Mouse (Mus musculus) liver, embryonic 14.5 days (tissue): ENCODE results near the gene Enox1. TPM values are rescaled to one million over a fixed set of nuclear protein-coding genes. Genes with fewer than 3 reads are reported as not detected.
A peak's percentile ranks its signal among the peaks of the same experiment; 100 is the strongest.

ENCODE experiments used
- ATAC-seq: fragments of 200-750 bp; cut with Nextera tagmentation; 2 replicates; pipeline ENCODE4 v1.8.0; 2017; ENCODE audit warnings: moderate number of reproducible peaks, mild to moderate bottlenecking, moderate library complexity; ENCODE audit not compliant: insufficient read depth
- DNase-seq, 3 experiments: peaks; one replicate each; pipeline ENCODE4 v3.0.0-alpha.2; 2012 to 2013; ENCODE audit warnings: low read depth in 3 of 3, low spot score in 3 of 3
- H3K27ac ChIP-seq: fragments of 300-500 bp; sonication (generic); 2 replicates; pipeline ENCODE4 v1.5.1; 2014; ENCODE audit warnings: moderate library complexity, mild to moderate bottlenecking, control low read depth, inconsistent platforms
- H3K27me3 ChIP-seq: fragments of 300-500 bp; sonication (generic); 2 replicates; pipeline ENCODE4 v1.6.1; 2014; ENCODE audit warnings: mild to moderate bottlenecking, low read length, moderate library complexity; ENCODE audit not compliant: control insufficient read depth, insufficient read depth
- H3K36me3 ChIP-seq: fragments of 300-500 bp; sonication (generic); replicated peaks from 2 replicates; pipeline ENCODE4 v1.6.1; 2014; ENCODE audit warnings: low read depth; ENCODE audit not compliant: control insufficient read depth, insufficient read depth
- H3K4me1 ChIP-seq, 2 experiments: fragments of 200-500 bp in 1 of 2; fragments of 300-500 bp in 1 of 2; sonication (generic) in 1 of 2; replicated peaks; 2 replicates each; pipeline ENCODE4 v1.6.1; 2012 to 2014; ENCODE audit warnings: antibody characterized with exemption in 1 of 2, inconsistent platforms in 1 of 2, low read length in 1 of 2; ENCODE audit not compliant: control insufficient read depth in 2 of 2, insufficient read depth in 2 of 2
- H3K4me2 ChIP-seq: fragments of 300-500 bp; sonication (generic); 2 replicates; pipeline ENCODE4 v1.6.1; 2014; ENCODE audit warnings: low read depth, mild to moderate bottlenecking, control low read depth, moderate library complexity
- H3K4me3 ChIP-seq, 2 experiments: fragments of 200-500 bp in 1 of 2; fragments of 300-500 bp in 1 of 2; sonication (generic) in 1 of 2; 2 replicates each; pipeline ENCODE4 v1.5.1; 2012 to 2014; ENCODE audit warnings: low read depth in 2 of 2, low read length in 2 of 2, mild to moderate bottlenecking in 2 of 2, control low read depth in 1 of 2, inconsistent platforms in 1 of 2, moderate library complexity in 1 of 2; ENCODE audit not compliant: insufficient read depth in 1 of 2
- H3K9ac ChIP-seq: fragments of 300-500 bp; sonication (generic); replicated peaks from 2 replicates; pipeline ENCODE4 v1.6.1; 2014; ENCODE audit warnings: mild to moderate bottlenecking, control low read depth, moderate library complexity
- H3K9me3 ChIP-seq: fragments of 300-500 bp; sonication (generic); 2 replicates; pipeline ENCODE4 v1.6.1; 2016; ENCODE audit warnings: low read length, mixed read lengths; ENCODE audit not compliant: control insufficient read depth
- CTCF ChIP-seq: IDR thresholded peaks from 2 replicates; pipeline ENCODE4 v1.5.1; 2016; ENCODE audit warnings: antibody characterized with exemption, low read depth, control low read depth
- EP300 ChIP-seq: IDR thresholded peaks from 2 replicates; pipeline ENCODE4 v1.6.1; 2016; ENCODE audit warnings: antibody characterized with exemption, low read depth
- WGBS: fragments of 180-500 bp; shearing (Covaris S2); extraction: QIAGEN DNeasy Blood & Tissue Kit; methylation state at CpG from one replicate; pipeline ENCODE4 v1.1.7; 2014; ENCODE audit not compliant: insufficient replicate concordance; 5-methylcytosine and 5-hydroxymethylcytosine counted together
- polyA plus RNA-seq, 2 experiments: library from polyadenylated mRNA; depleted of rRNA in 1 of 2; stranded (reverse) in 1 of 2; unstranded in 1 of 2; fragments of >200 nt; fragmentation: Nextera tagmentation in 1 of 2; extraction: Ambion mirVana in 1 of 2; gene quantifications; 2 replicates each; pipeline versions ENCODE4 v1.2.1 to v1.2.3; 2012 to 2014

Gene Enox1
- polyA plus RNA-seq, 2 experiments = 0.07 to 0.10 TPM

- no peak for DNase-seq
- no peak for ATAC-seq
These were observed 514.4 kb downstream of the Enox1 start for GRCm38 (mm10) chr14:77670945-77671344.

GRCm38 (mm10) chr14:77671961-77672360 is 515.4 kb downstream of the Enox1 start:
- Histone ChIP-seq H3K4me3 (no peak overlapping the region), H3K9ac (no peak overlapping the region), H3K4me2 (no peak overlapping the region), H3K4me1 (peaks cover 0 to 8% of the 10 kb centered on the region in 2 experiments; a peak in 2 of 4 replicates), H3K9me3 (no peaks in the 10 kb centered on the region), H3K36me3 (no peaks in the 10 kb centered on the region), H3K27ac (no peak overlapping the region), H3K27me3 (no peaks in the 10 kb centered on the region)
- TF ChIP-seq CTCF (no peak), EP300 (no peak)
- ATAC-seq (no peak), DNase-seq (no peak)
- 75% methylated on average over 11 of the region's 11 CpGs for WGBS

More at GRCm38 (mm10) chr14:77670945-77671344, 514.4 kb downstream of the Enox1 start:
- Histone ChIP-seq H3K4me2 (no peak overlapping the region), H3K4me1 (peaks cover 0 to 8% of the 10 kb centered on the region in 2 experiments; a peak in 2 of 4 replicates), H3K9ac (no peak overlapping the region), H3K9me3 (no peaks in the 10 kb centered on the region), H3K27ac (no peak overlapping the region), H3K4me3 (no peak overlapping the region), H3K27me3 (no peaks in the 10 kb centered on the region), H3K36me3 (no peaks in the 10 kb centered on the region)
- 58% methylated on average over 5 of the region's 5 CpGs for WGBS
- TF ChIP-seq CTCF (no peak), EP300 (no peak)

GRCm38 (mm10) chr14:77673138-77673537 is 516.6 kb downstream of the Enox1 start:
- no peaks in the 10 kb centered on the region for H3K9me3 ChIP-seq
- DNase-seq = peak in 2 of 3 experiments; percentile 3 to 17
- no peaks in the 10 kb centered on the region for H3K36me3 ChIP-seq
- H3K4me1 ChIP-seq = peaks cover 0 to 8% of the 10 kb centered on the region in 2 experiments; a peak in 2 of 4 replicates
- no peak overlapping the region for H3K9ac ChIP-seq
- no peaks in the 10 kb centered on the region for H3K27me3 ChIP-seq
- TF ChIP-seq EP300 (no peak), CTCF (no peak)
- H3K4me2 ChIP-seq = no peak overlapping the region
- ATAC-seq = no peak
- H3K27ac ChIP-seq = no peak overlapping the region
- H3K4me3 ChIP-seq = no peak overlapping the region
- 40% methylated on average over 8 of the region's 8 CpGs for WGBS

GRCm38 (mm10) chr14:77677951-77678350 is 521.4 kb downstream of the Enox1 start:
- no peak overlapping the region for H3K4me3 ChIP-seq
- no peak overlapping the region for H3K9ac ChIP-seq
- no peak for ATAC-seq
- H3K4me2 ChIP-seq = no peak overlapping the region
- 55% methylated on average over 7 of the region's 7 CpGs for WGBS
- TF ChIP-seq CTCF = no peak
- no peak for TF ChIP-seq EP300
- no peaks in the 10 kb centered on the region for H3K9me3 ChIP-seq
- no peak for DNase-seq
- peaks cover 0 to 4% of the 10 kb centered on the region in 2 experiments; a peak in 1 of 4 replicates for H3K4me1 ChIP-seq
- H3K27me3 ChIP-seq = no peaks in the 10 kb centered on the region
- H3K36me3 ChIP-seq = no peaks in the 10 kb centered on the region
- no peak overlapping the region for H3K27ac ChIP-seq

- Histone ChIP-seq H3K4me2 (no peak overlapping the region), H3K4me3 (no peak overlapping the region), H3K27me3 (no peaks in the 10 kb centered on the region), H3K27ac (no peak overlapping the region), H3K36me3 (no peaks in the 10 kb centered on the region), H3K9me3 (no peaks in the 10 kb centered on the region), H3K4me1 (no peaks in the 10 kb centered on the region), H3K9ac (no peak overlapping the region)
- DNase-seq (no peak), ATAC-seq (no peak)
- 74% methylated on average over 9 of the region's 9 CpGs for WGBS
- no peak for TF ChIP-seq CTCF
- TF ChIP-seq EP300 = no peak
These were observed 523.3 kb downstream of the Enox1 start for GRCm38 (mm10) chr14:77679877-77680276.
